Mouse (Mus musculus) granulocyte monocyte progenitor cell, adult 5-6 weeks (primary cell): ENCODE results near the gene Cacna2d3. TPM values are rescaled to one million over a fixed set of nuclear protein-coding genes. Genes with fewer than 3 reads are reported as not detected.

ENCODE experiments used
- ATAC-seq: replicated peaks from 2 replicates; pipeline ENCODE4 v1.8.0; 2016; ENCODE audit warnings: mild to moderate bottlenecking, moderate TSS enrichment, inconsistent platforms; ENCODE audit not compliant: poor library complexity, severe bottlenecking
- total RNA-seq, 2 experiments: library from RNA; stranded (forward) in 1 of 2; stranded (reverse) in 1 of 2; fragments of 200-712, 200-1000 nt in 1 of 2; fragments of >200 nt in 1 of 2; fragmentation: Nextera tagmentation in 1 of 2; gene quantifications; 2 replicates each; pipeline ENCODE4 v1.2.3; 2014 to 2017

Cacna2d3 gene
- total RNA-seq, 2 experiments from 2014 or later: not detected

- ATAC-seq: no peak
These were observed 76.2 kb downstream of the Cacna2d3 start for GRCm38 (mm10) chr14:29645421-29645820.

- no peak for ATAC-seq
These were observed 78.4 kb downstream of the Cacna2d3 start for GRCm38 (mm10) chr14:29643217-29643616.

DNA sequence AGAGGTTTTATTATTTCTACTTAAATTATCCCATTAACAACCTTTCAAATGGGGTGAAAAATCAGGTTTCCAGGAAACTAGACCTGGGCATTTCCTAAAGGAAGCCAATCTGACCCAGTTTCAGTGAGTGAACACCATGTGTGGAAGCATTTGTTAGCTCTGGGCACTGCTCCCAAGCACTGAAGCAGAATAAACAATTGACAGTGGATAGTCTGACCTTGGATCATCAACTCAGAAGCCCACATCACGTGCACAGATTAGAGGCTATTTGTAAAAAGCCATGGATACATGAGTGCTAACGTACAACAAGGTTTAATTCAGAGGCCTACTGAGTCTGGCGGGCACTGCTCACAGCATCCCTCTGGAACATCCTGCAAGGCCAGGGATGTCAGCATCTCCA is 82.4 kb downstream of the Cacna2d3 start:
- ATAC-seq: no peak

DNA sequence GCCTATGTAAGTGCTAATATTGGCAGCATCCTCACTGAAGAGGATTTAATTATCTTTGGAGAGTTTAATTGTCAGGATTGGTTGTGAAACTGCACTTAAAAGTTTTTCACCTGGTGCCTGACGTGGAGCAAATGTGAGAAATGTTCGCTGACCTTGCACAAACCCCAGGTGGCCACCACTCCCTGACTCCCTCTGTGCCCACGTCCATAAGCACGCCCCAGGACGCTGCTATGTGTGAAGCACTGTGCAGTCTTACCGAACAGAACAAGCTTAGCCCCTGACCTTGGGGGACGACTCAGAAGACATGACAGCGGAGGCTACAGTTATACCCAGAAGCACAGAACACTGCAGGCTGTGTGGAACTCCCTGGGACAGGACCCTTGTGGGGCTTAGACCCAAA is 93.5 kb downstream of the Cacna2d3 start:
- no peak for ATAC-seq

- ATAC-seq: no peak
These were observed 109.2 kb downstream of the Cacna2d3 start for GRCm38 (mm10) chr14:29612436-29612835.

- ATAC-seq: no peak
These were observed 112.9 kb downstream of the Cacna2d3 start for GRCm38 (mm10) chr14:29608761-29609160.

DNA sequence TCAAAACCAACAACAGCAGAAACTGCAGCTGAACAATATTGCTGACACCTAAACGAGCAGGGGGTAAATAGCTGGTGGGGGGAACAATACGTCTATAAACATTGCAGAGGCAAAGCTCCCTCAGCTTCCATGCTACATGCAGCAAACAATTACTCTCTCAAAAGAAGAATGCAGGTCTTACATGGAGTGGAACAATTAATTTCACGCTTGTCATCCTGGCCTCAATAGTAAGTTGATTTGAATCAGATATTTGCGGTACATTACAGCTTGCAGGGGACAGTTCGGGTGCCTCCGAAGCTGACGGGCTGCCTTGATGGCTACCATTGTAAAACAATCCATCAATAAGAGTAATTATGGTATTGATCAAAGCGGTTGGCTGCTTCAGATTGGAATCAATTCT is 122.2 kb downstream of the Cacna2d3 start:
- no peak for ATAC-seq

DNA sequence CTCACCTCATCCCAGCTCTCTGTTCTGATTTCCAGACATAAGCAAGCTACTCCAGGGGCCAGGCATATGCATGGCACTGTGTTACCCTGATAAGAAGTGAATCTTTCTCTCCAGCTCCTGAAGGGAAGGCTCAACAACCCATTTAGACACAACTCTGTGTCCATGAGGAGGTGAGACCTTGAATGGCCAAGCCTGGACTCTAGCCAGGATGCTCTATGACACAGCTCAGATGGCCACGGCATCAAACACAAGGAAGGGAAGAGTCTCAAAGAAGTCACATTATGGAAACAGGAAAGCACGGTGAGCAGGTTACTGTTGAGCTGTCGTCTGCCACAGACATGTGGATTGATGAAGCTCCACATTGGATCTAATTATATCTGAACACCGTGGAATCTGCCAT is 128.8 kb downstream of the Cacna2d3 start:
- no peak for ATAC-seq

GRCm38 (mm10) chr14:29589628-29590027 is 132.0 kb downstream of the Cacna2d3 start:
- ATAC-seq: no peak

DNA sequence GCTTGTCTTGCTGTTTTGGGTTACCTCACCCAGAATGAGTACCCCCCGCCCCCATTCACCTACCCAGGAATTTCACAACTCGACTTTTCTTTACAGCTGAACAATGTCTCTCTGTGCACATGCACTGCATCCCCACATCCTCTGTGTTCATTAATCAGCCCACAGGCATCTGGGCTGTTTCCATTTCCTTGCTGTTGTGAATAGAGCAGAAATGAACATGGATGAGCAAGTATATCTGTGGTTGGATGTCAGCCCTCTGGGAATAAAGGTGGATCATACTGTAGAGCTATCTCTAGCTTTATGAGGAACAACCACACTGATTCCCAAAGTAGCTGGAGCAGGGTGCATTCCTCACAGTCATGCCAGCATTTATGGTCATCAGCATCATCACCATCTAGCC is 139.7 kb downstream of the Cacna2d3 start:
- ATAC-seq: no peak

DNA sequence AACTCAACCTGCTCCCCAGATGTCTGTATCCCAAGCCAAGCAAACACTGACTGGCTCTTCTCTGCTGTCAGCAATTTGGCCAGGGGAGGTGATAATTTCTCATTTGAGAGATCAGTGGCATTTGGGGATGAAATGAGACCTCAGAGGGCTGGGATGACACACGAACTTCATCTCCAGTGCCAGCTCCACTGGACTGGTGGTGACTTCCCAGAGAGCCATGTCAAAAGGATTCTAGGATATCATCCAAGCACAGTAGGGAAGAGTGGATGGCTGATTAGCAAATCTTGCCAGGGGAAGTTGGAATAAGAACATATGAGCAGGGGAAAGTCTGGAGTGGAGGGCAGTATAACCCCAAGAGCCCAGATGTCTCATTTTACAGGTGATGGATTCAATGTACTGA is 143.9 kb downstream of the Cacna2d3 start:
- ATAC-seq: no peak

DNA sequence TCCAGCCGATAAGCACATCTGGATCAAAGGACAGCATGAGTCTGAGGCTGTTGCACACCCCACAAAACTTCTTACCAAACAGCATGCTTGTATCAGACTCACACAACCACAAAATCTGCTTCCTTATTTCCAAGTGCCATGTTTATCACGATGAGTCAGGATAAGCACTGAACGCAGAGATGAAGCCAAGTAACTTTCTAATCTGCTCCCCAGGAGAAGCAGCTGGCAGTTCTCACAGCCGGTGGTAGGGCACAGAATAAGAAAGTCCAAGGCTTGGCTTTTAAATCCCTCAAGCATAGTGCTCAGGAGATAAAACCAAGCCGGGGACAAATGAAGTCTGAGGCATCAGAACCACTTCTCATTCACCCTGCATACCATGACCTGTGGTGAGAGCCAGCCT is 146.1 kb downstream of the Cacna2d3 start:
- no peak for ATAC-seq

- no peak for ATAC-seq
These were observed 159.0 kb downstream of the Cacna2d3 start for GRCm38 (mm10) chr14:29562704-29563103.

DNA sequence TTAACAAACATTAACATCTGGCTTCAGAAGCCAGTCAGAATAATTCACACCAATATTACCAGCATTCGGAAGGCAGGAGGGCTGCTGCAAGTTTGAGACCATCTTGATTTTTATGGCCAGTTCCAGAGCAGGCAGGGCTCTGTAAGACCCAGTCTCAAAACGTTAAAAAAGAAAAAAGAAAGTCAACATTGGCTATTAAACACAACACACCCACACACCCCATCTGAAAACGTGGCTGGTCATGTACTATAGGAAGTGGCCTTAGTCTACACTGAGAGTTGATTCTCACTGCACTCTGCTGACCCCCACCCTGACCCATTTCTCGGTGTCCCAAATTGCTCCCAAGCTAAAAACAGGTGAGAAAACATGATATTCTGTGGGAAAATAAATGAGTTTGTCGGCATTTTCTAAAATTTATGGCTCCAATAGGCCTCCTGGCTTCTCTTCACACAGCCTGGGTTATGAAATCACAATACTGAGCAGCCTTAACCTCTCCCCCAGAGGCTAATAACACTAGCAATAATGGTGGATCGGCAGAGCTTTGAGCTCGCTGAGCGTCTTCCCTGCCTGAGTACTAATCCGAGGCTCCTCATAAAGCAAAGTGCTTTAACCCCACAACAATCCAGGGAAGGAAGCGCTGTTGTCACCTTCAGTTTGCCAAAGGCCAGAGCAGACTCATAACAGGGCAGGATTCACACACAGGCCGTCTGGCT is 160.4 kb downstream of the Cacna2d3 start:
- no peak for ATAC-seq

DNA sequence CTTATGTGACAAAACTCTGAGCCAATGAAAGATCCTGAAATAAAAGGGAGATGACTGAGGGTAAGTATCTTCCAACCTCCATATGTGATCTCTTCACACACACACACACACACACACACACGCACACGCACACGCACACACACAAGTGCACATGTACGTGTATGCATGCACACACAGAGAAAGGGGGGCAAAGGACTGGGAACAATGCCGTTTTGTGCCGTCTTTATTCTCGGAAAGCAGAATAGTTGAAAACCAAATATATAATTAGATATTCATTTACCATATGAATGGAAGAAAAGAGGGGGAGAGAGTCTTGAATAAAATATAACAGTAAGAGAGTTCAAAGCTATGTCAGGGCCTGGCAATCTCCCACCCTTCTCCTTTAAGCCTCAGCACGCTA is 163.2 kb downstream of the Cacna2d3 start:
- ATAC-seq: no peak

GRCm38 (mm10) chr14:29556152-29556551 is 165.5 kb downstream of the Cacna2d3 start:
- ATAC-seq: no peak

DNA sequence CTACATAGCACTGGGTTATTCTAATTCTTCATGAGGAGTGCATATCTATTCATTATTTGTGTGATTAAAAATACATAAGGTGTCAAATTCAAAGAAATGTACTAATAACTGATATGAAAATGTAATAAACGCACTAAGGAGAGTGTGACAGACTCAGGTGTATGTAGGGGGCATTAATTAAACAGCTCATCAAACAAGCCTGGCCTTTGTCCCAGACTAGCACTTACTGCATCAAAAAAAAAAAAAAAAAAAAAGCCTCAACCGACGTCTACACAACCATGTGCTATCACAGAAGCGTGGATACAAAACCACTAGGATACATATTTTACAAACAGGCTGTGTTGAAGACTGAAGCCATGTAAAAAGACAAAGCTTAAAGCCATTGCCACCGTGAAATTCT is 169.2 kb downstream of the Cacna2d3 start:
- ATAC-seq: no peak

- no peak for ATAC-seq
These were observed 173.0 kb downstream of the Cacna2d3 start for GRCm38 (mm10) chr14:29548646-29549045.

DNA sequence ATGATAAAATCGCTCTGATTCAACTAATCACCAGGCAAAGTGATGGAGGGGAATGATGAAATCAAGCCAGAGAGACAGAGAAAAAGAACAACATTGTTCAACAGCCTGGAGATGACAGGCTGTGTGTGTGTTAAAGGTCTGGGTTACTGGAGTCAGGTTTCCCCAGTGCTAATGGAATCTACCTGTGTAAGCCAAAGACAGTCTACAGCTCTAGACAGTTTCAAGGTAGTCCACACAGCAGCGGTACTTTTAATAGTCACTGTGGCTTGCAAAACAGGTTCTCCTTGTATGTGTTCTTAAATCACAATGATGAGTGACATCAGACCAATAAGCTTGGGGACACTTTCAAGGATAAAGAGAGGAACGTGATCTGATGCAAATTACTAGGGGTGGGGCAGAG is 191.1 kb downstream of the Cacna2d3 start:
- no peak for ATAC-seq

GRCm38 (mm10) chr14:29528696-29529095 is 193.0 kb downstream of the Cacna2d3 start:
- ATAC-seq: no peak

DNA sequence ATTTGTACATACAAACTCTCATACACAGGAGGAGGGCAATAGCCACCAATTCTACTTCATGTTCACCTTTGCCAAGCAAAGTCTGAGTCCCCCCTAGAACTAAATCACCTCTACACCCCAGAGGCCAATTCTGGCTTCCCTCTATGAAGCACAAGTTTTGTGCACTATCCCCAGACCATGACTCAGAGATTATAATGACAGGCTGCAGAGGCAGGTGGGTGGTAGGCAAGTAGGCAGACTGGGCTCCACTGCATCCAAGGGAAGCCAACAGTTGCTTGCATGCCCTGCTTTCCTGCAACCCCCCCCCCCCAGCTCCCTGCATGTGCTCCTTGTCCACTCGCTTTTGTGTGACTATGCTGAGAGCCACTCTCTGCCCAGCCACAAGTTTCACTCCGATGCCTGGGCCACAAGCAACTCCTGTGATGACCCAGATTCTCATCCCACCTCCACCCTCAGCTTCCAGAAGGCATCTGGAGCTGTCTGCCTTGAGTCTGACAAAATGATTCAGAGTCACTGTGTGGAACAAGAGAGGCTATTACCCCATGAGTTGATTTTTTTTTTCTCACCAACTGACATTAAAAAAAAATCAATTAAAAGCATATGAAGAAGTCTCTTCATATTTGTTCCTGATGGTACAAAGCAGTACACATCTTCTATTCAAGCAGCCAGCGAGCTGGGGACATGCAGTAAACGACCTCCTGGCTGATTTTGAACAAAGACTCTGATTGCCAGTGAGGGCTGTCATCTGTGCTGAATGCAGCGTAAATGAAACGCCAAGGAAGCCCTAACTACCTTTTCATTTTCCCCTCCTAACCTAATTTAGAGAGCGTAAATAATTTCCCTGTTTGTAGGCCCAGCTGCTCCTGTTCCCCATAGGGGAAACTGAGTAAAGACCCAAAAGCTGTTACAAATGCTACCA is 201.7 kb downstream of the Cacna2d3 start:
- no peak for ATAC-seq

GRCm38 (mm10) chr14:29502667-29503066 is 219.0 kb downstream of the Cacna2d3 start:
- ATAC-seq: no peak
